Mouse (Mus musculus) duodenum, adult 2 months (tissue): ENCODE data around the gene Arhgdia. TPM values are rescaled to one million over a fixed set of nuclear protein-coding genes. Genes with fewer than 3 reads are reported as not detected.

Experiments used
- polyA plus RNA-seq: library from polyadenylated mRNA; depleted of rRNA; stranded (reverse); fragments of >200 nt; gene quantifications from 2 replicates; pipeline ENCODE4 v1.2.3, GENCODE M21; 2012; ENCODE audit warnings: low replicate concordance; rRNA removed

Arhgdia gene
- 773 and 1,267 TPM in 2 replicates for polyA plus RNA-seq

DNA sequence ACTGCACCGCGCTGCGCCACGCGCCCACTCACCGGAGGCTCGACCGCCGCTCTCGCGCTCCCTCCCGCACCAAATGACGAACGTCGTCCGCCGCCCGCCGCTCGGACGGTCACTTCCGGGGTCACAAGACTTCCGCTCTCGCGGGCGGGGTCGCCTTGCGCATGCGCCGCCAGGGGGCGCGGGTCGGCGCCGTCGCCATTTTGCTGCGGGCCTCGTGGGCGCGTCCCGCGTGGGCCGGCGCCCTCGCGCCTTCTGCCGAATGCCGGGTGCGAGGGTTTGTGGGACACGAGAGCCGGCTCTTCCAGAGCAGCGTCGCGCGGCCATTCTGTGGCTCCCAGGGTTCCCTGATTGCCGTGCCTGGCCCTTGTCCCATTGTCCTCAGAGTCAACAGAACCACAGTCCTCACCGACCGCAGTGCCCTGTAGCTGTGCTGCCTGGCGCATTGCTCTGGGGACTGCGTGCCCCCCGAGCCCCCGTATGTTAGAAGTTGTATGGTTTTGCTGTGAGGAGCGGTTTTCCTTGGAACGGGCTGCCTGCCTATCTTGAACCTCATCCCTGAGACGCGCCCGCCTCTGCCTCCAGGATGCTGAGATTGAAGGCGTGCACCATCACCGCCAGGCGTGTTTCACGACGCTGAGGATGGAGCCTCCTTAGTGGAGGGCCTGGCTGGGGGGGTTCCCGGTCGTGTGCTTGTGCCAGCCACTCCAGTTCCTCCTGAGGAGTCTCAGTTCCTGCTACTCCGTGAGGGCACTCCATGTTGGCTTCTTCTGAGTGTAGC is at the start of gene Arhgdia:
Gene Arhgdia (minus strand): TSS at position 135 of the 778 bp plus-strand sequence.

DNA sequence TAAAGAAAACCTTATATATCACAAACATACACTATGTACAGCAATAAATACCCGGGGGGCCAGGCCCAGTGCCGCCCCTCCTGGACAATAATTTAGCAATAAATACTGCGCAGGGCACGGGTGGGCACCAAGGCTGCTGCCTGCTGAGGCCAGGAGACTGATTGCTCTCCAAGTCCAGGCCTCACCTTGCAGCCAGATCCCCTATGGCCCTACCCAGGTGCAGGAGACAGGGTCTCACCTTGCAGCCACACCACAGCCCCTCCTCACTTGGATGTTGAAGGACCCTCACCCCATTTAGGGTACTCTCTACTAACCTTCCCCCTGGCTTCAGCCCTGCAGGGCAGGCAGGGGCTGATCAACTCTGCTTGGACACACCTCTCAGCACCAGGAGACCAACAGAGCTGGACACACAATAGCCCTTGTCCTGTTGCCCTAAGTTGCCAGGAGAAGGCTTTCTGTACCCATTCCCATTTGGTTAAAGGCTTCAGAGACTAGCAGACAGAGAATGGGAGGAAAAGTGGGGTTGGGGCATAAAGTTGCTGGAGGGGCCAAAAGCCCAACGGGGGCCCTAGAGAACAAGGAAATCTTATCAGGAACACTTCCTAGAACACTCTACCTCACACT is 43.8 kb upstream of the Arhgdia start, which contains the start of gene Sirt7:
Gene Sirt7 (minus strand): TSS at position 89 of the 624 bp plus-strand sequence.

DNA sequence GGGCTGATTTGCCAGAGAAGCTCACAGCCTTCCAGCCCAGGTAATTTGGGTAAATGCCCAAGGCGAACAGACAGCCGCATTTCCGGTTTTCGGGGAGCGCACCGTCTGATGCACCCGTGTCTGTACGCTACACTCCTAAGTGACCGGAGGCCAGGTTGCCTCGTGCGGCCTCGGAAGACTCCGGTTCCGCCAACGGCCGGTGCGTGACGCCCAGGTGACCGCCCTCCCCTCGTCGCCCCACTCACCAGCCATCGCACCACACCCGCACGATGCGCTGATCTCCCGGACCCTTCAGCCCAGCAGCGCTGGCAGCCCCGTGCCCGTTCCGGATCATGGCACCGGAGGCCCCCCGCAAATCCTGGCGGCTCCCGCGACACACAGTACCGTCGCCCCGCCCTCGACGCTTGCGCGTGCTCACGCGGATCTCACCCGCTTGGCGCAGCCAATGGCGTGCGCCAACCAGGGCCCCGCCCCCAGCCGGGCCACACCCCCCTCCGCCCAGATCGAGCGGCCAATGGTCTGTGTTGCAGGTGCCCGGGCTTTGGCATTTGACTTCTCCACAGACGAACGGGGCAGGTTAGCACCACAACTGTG is 36.2 kb upstream of the Arhgdia start, which contains the start of gene Pcyt2:
Gene Pcyt2 (minus strand): TSS at position 418 of the 594 bp plus-strand sequence.

DNA sequence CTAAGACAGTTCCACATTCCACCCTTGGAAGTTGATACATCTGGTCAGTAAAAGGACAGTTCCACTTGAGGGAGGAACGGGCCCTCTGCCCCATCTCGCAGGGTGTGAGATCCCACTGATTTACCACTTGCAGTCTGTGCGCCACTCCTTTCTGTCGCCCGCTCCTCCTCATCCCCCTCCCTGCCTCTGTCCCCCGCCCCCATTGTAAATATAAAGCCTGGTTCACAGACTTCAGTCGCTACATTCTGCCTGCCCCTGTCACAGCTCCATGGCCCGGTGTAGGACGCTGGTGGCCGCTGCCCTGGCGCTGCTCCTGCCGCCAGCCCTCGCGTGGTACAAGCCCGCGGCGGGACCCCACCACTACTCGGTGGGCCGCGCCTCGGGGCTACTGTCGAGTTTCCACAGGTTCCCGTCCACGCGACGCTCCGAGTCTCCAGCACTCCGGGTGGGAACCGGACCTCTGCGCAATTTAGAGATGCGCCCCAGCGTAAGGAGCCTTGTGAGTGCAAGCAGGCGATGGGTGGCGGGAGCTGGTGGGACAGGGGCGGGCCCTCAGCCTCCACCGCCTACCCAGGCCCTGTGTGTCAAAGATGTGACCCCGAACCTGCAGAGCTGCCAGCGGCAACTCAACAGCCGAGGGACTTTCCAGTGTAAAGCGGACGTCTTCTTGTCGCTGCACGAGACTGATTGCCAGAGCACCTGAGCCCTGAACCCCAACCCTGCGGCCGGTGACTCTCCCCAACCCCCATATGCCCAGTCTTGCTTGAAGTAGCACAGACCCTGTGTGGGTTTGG is 27.0 kb upstream of the Arhgdia start, which contains the start of gene Npb:
Gene Npb (plus strand): TSS at position 237 of the 794 bp plus-strand sequence.

DNA sequence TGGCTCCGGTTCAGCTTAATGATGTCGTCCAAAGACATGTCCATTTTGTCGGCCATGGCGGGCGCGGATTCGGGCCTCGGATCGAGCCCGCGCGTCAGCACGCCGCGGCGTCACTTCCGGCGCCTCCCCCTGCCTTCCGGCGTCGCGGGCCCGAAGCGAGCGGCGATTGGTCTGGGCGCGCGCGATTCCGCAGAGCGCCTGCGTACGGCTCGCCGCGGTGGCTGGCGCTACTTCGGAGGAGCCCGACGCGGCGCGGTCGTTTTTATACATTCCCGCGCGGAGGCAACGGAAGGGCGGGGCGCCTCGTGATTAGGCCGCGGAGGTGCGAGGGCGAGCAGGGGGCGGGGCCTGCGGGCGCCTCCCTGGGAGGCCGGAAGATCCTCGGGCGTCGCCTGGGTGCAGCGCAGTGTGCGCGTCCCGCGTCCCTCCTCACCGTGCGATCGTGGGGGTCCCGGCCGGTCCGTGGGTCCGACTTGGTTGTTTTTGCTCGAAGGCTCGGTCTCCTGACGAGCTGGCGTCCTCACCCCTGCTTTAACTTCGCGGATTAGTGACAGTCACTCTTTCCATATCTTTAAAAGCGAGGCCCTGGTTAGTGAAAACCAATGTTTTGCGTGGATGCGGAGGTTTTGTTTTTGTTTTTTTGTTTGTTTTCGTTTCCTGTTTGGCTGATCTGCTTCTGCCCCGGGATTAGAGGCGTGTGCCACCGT is 17.0 kb upstream of the Arhgdia start, which contains the start of the genes Alyref and Anapc11:
Gene Alyref (minus strand): TSS at position 83 of the 707 bp plus-strand sequence.
Gene Anapc11 (plus strand): TSS at position 139 of the 707 bp plus-strand sequence.

DNA sequence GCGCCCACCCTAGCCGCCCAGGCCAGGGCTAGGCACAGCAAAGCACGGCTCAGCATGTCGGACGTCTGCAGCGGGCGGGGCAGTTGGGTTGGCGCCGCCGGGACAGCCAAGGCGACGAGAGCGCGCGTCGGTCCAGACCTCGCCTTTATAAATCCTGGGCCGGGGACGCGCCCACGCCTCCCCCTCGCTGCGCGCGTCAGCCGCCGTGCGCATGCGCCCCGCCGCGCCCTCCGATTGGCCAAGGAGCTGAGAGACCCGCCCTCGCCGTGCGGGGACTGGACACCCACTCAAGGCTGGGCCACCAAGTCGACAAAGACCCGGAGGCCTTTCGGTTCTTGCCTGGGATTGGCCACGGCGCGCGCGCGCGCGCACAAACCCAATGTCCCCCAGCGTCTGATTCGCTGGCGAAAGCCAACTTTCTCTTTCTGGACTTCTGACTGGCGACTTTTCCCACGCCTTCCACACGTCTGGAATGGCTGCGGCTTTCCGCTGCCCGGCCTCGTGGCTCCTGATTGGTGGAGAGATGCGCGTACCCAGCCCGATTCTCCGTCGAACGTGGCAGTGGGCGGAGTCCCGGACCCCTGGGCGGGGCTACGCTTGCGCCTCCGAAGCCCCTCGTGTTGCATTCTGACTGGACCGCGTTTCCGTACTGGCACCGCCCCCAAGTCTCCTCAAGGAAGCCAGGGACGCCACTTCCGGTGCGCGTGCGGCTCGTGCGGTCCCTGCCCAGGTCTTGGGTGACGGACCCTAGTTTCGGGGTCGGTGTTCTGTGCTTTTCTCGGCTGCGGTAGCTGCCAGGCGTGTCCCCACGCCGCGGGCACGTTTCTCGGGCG is 8.5 kb downstream of the Arhgdia start, which contains the start of gene P4hb:
Gene P4hb (minus strand): TSS at position 502 of the 833 bp plus-strand sequence.

DNA sequence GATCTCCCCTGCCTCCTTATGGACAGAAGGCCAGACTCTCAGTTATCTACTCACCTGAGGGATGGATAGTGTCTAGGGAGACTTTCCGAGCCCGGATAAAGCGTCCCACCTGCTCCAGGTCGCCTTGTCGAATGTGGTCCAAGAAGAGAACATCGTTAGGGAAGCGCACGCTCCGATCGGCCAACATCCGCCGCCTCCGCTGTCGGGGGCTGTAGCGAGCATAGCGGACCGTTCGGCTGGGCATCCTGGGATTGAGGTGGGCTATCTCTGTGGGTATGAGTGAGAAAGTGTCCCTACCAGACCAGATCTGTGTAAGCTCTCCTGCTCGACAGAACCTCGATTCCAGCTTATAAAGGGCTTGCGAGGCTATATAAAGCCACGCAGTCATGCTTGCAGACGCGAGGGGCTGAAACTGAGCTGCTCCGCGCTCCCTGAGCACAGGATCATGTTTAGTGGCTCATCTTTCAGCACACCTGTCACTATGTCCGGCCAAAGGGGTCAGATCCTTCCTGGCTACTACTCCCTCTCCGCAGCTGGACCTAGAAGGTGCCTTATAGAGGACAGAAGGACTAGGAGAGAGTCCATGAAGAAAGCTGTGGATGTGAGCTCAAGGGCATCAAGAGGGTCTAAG is 30.5 kb downstream of the Arhgdia start, which contains the start of gene Ppp1r27:
Gene Ppp1r27 (minus strand): TSS at position 323 of the 631 bp plus-strand sequence.

DNA sequence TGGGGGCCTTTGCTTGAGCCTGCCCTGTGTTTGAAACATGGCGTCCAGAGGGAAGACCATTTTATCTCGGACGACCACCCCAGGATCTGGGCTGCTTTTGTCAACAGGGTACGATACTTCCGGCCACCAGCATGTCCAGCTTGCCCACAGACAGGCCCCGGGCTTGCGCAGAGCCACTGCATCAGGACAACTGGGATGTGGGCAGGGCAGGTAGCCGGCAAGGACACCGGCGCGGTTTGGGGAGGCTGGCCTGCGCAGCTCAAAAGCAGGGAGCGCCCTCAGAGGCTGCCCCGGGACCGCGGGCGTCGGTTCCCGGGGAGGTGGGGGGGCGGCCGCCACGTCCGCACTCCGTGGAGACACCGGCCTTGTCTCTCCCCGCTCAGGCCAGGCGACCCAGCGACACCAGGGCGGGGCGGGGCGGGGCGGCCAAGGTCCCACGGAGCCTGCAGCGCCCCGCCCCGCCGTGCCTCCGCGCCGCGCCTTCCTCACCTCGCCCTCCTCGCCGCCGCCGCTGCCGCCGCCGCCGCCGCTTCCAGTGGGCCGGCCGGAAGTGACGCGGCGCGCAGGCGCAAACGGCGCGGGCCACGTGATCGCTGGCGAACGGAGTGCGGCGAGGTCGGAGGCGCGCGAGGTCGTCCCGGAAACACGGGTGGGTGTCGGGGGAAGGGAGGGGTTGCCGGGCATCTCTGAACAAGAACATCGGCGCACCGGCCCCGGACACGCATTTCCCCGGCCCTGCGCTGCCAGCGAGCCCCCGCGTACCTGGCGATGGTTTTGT is 32.1 kb downstream of the Arhgdia start, which contains the start of gene Mcrip1:
Gene Mcrip1 (minus strand): TSS at position 560 of the 778 bp plus-strand sequence.

DNA sequence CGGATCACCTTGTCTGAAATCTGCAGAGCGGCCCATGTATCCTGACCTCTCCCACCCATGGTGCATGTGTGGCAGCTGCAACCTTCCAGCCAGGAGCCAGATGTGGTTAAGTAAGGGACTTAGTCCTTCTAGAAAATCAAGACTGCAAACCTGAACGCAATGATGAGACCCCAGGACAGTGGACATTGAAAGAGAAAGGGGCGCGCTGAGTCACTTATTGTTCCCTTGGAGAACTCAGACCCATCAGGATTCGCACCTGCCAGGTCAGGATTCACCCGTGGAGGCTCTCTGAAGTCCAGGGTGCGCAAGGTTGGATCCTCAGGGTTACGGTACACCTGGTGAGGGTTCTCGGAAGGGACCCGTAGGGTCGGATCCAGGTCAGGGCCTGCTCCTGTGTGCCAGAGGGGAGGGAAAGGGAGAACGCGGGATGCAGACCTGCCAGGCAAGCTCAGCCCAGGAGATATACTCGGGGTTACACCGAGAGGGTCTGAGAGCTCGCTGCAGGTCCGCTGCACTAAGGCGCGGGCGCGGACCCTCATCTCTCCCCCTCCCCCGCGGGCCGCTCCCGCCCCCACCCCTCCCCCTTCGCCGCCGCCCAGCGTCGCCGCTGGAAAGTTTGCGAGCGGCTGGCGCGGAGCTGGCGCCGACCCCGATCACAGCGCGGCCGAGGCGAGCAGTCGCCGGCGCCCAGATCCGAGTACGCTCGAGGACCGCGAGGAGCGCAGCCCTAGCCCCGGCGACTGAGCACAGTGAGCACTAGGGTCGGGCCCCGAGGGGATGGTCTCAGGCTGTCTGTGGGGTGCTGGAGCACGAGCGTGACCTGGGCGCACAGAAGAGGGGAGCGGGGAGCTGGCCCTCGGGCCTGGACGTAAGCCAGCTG is 51.1 kb downstream of the Arhgdia start, which contains the start of gene Gcgr:
Gene Gcgr (plus strand): TSS at position 615 of the 880 bp plus-strand sequence.

Other genes with a start within 250 kb of the Arhgdia start
- 797 and 1,378 TPM in 2 replicates for gene Actg1, start 233.1 kb downstream of the Arhgdia start, polyA plus RNA-seq
- 0.12 TPM in 1 of 2 replicates, not detected in the other for gene Fscn2, start 220.1 kb downstream of the Arhgdia start, polyA plus RNA-seq
- 49.3 and 67.2 TPM in 2 replicates for gene Faap100, start 202.9 kb downstream of the Arhgdia start, polyA plus RNA-seq
- gene Nploc4, start 143.9 kb downstream of the Arhgdia start, polyA plus RNA-seq = 48.8 and 65.0 TPM in 2 replicates
- gene Tspan10, start 139.0 kb downstream of the Arhgdia start, polyA plus RNA-seq = 0.11 and 0.41 TPM in 2 replicates
- gene Pde6g, start 128.1 kb downstream of the Arhgdia start, polyA plus RNA-seq = 0.27 and 0.28 TPM in 2 replicates
- 24.0 and 38.7 TPM in 2 replicates for gene Oxld1, start 123.6 kb downstream of the Arhgdia start, polyA plus RNA-seq
- gene Ccdc137, start 123.5 kb downstream of the Arhgdia start, polyA plus RNA-seq = 4.9 and 6.0 TPM in 2 replicates
- 12.1 and 13.4 TPM in 2 replicates for gene Arl16, start 114.0 kb downstream of the Arhgdia start, polyA plus RNA-seq
- gene Mrpl12, start 97.0 kb downstream of the Arhgdia start, polyA plus RNA-seq = 161 and 284 TPM in 2 replicates
- 495 and 586 TPM in 2 replicates for gene Slc25a10, start 89.8 kb downstream of the Arhgdia start, polyA plus RNA-seq
- gene Gcgr, start 50.9 kb downstream of the Arhgdia start, polyA plus RNA-seq = 1.7 and 2.5 TPM in 2 replicates
- 28.4 and 38.6 TPM in 2 replicates for gene Mcrip1, start 31.9 kb downstream of the Arhgdia start, polyA plus RNA-seq
- not detected in 2 replicates for gene Ppp1r27, start 30.5 kb downstream of the Arhgdia start, polyA plus RNA-seq
- gene P4hb, start 8.4 kb downstream of the Arhgdia start, polyA plus RNA-seq = 428 and 758 TPM in 2 replicates
- 10.3 and 18.4 TPM in 2 replicates for gene Alyref, start 16.7 kb upstream of the Arhgdia start, polyA plus RNA-seq
- 97.9 and 105 TPM in 2 replicates for gene Anapc11, start 16.8 kb upstream of the Arhgdia start, polyA plus RNA-seq
- 2.4 and 8.9 TPM in 2 replicates for gene Npb, start 26.9 kb upstream of the Arhgdia start, polyA plus RNA-seq
- 661 and 912 TPM in 2 replicates for gene Pcyt2, start 36.3 kb upstream of the Arhgdia start, polyA plus RNA-seq
- 89.3 and 105 TPM in 2 replicates for gene Sirt7, start 43.6 kb upstream of the Arhgdia start, polyA plus RNA-seq
- gene Mafg, start 52.0 kb upstream of the Arhgdia start, polyA plus RNA-seq = 29.6 and 39.6 TPM in 2 replicates
- gene Pycr1, start 62.1 kb upstream of the Arhgdia start, polyA plus RNA-seq = 7.4 and 36.8 TPM in 2 replicates
- gene Myadml2, start 66.5 kb upstream of the Arhgdia start, polyA plus RNA-seq = 0.45 and 0.62 TPM in 2 replicates
- 0.69 and 4.7 TPM in 2 replicates for gene Notum, start 79.6 kb upstream of the Arhgdia start, polyA plus RNA-seq
- gene Aspscr1, start 91.3 kb upstream of the Arhgdia start, polyA plus RNA-seq = 164 and 233 TPM in 2 replicates
- gene Cenpx, start 132.1 kb upstream of the Arhgdia start, polyA plus RNA-seq = 68.1 and 86.7 TPM in 2 replicates
- 19.5 and 23.4 TPM in 2 replicates for gene Lrrc45, start 132.3 kb upstream of the Arhgdia start, polyA plus RNA-seq
- gene Rac3, start 139.8 kb upstream of the Arhgdia start, polyA plus RNA-seq = 7.2 and 8.1 TPM in 2 replicates
- gene Dcxr, start 145.7 kb upstream of the Arhgdia start, polyA plus RNA-seq = 116 and 156 TPM in 2 replicates
- gene Cbr2, start 150.5 kb upstream of the Arhgdia start, polyA plus RNA-seq = 4.2 and 5.5 TPM in 2 replicates
- gene Hmga1b, start 181.2 kb upstream of the Arhgdia start, polyA plus RNA-seq = 1.4 and 3.2 TPM in 2 replicates
- 94.9 and 139 TPM in 2 replicates for gene Rfng, start 202.6 kb upstream of the Arhgdia start, polyA plus RNA-seq
- gene Gps1, start 202.6 kb upstream of the Arhgdia start, polyA plus RNA-seq = 82.5 and 85.8 TPM in 2 replicates
- gene Dus1l, start 214.8 kb upstream of the Arhgdia start, polyA plus RNA-seq = 28.7 and 29.8 TPM in 2 replicates
- 195 and 525 TPM in 2 replicates for gene Fasn, start 242.9 kb upstream of the Arhgdia start, polyA plus RNA-seq